Mouse (Mus musculus): ENCODE measurements around the gene Aspa. TPM values are rescaled to one million over a fixed set of nuclear protein-coding genes. Genes with fewer than 3 reads are reported as not detected.
"Not testable (repeated sequence)": the region's sequence is repeated elsewhere in the genome, so short reads cannot be mapped to it uniquely, and the experiment has no call there.

The Aspa gene
- polyA plus RNA-seq, 1 experiment = 46.1 TPM

- Histone ChIP-seq H3K27me3 (replicated peaks; ENCODE audit: control insufficient read depth, insufficient read depth, low read length) (no peaks in the 10 kb centered on the region), H3K36me3 (ENCODE audit: control insufficient read depth, insufficient read depth, low read length) (no peaks in the 10 kb centered on the region; the same call in 1 of the 2 replicates), H3K27ac (ENCODE audit: insufficient read depth, low read depth, low read length) (peak overlapping the region; percentile 85), H3K4me1 (ENCODE audit: control insufficient read depth, insufficient read depth, low read length) (peaks cover 6% of the 10 kb centered on the region; the same call in 1 of the 2 replicates), H3K4me3 (ENCODE audit: insufficient read depth, low read depth, low read length) (peak overlapping the region; percentile 58)
- TF ChIP-seq POLR2A (IDR thresholded peaks at IDR 0.05; ENCODE audit: low read depth, low read length) (no peak), CTCF (conservative IDR thresholded peaks at IDR 0.05; ENCODE audit: insufficient read depth, insufficient read length, low read depth, low read length) (no peak)
- peak; percentile 85 for DNase-seq
- 32% methylated on average over 9 of the region's 9 CpGs for WGBS
Observed at GRCm38 (mm10) chr11:73323906-73324830, 5.2 kb downstream of the Aspa start.

GRCm38 (mm10) chr11:73321064-73321463 is 8.3 kb downstream of the Aspa start:
- WGBS = 91% methylated on average over 13 of the region's 13 CpGs
- not testable (repeated sequence) for H3K36me3 ChIP-seq (ENCODE audit: control insufficient read depth, insufficient read depth, low read length); DNase-seq; H3K27ac ChIP-seq (ENCODE audit: insufficient read depth, low read depth, low read length); H3K4me3 ChIP-seq (ENCODE audit: insufficient read depth, low read depth, low read length); H3K4me1 ChIP-seq (ENCODE audit: control insufficient read depth, insufficient read depth, low read length); H3K27me3 ChIP-seq (replicated peaks; ENCODE audit: control insufficient read depth, insufficient read depth, low read length)

GRCm38 (mm10) chr11:73318581-73318980 is 10.8 kb downstream of the Aspa start:
- not testable (repeated sequence) for H3K27me3 ChIP-seq (replicated peaks; ENCODE audit: control insufficient read depth, insufficient read depth, low read length); DNase-seq; H3K4me3 ChIP-seq (ENCODE audit: insufficient read depth, low read depth, low read length); H3K27ac ChIP-seq (ENCODE audit: insufficient read depth, low read depth, low read length); H3K4me1 ChIP-seq (ENCODE audit: control insufficient read depth, insufficient read depth, low read length); H3K36me3 ChIP-seq (ENCODE audit: control insufficient read depth, insufficient read depth, low read length)
- WGBS = 66% methylated on average over 2 of the region's 2 CpGs

GRCm38 (mm10) chr11:73315961-73316360 is 13.4 kb downstream of the Aspa start:
- H3K4me3 ChIP-seq (ENCODE audit: insufficient read depth, low read depth, low read length) = no peak overlapping the region
- TF ChIP-seq CTCF (conservative IDR thresholded peaks at IDR 0.05; ENCODE audit: insufficient read depth, insufficient read length, low read depth, low read length) = no peak
- no peak for TF ChIP-seq POLR2A (IDR thresholded peaks at IDR 0.05; ENCODE audit: low read depth, low read length)
- no peaks in the 10 kb centered on the region for H3K27me3 ChIP-seq (replicated peaks; ENCODE audit: control insufficient read depth, insufficient read depth, low read length)
- WGBS = 58% methylated on average over 3 of the region's 3 CpGs
- H3K4me1 ChIP-seq (ENCODE audit: control insufficient read depth, insufficient read depth, low read length) = no peaks in the 10 kb centered on the region; the same call in 1 of the 2 replicates
- DNase-seq = no peak
- H3K36me3 ChIP-seq (ENCODE audit: control insufficient read depth, insufficient read depth, low read length) = no peaks in the 10 kb centered on the region; the same call in none of the 2 replicates
- no peak overlapping the region for H3K27ac ChIP-seq (ENCODE audit: insufficient read depth, low read depth, low read length)

GRCm38 (mm10) chr11:73303123-73303522 is 26.3 kb downstream of the Aspa start:
- peaks cover 5% of the 10 kb centered on the region for H3K36me3 ChIP-seq (ENCODE audit: control insufficient read depth, insufficient read depth, low read length)
- no peaks in the 10 kb centered on the region for H3K27me3 ChIP-seq (replicated peaks; ENCODE audit: control insufficient read depth, insufficient read depth, low read length)
- no peak for TF ChIP-seq CTCF (conservative IDR thresholded peaks at IDR 0.05; ENCODE audit: insufficient read depth, insufficient read length, low read depth, low read length)
- no peak for TF ChIP-seq POLR2A (IDR thresholded peaks at IDR 0.05; ENCODE audit: low read depth, low read length)
- no peak for DNase-seq
- 79% methylated on average over 2 of the region's 2 CpGs for WGBS
- no peak overlapping the region for H3K27ac ChIP-seq (ENCODE audit: insufficient read depth, low read depth, low read length)
- no peaks in the 10 kb centered on the region for H3K4me1 ChIP-seq (ENCODE audit: control insufficient read depth, insufficient read depth, low read length)
- H3K4me3 ChIP-seq (ENCODE audit: insufficient read depth, low read depth, low read length) = no peak overlapping the region

- Histone ChIP-seq H3K27ac (ENCODE audit: insufficient read depth, low read depth, low read length) (no peak overlapping the region), H3K27me3 (replicated peaks; ENCODE audit: control insufficient read depth, insufficient read depth, low read length) (no peaks in the 10 kb centered on the region), H3K4me3 (ENCODE audit: insufficient read depth, low read depth, low read length) (no peak overlapping the region), H3K36me3 (ENCODE audit: control insufficient read depth, insufficient read depth, low read length) (no peaks in the 10 kb centered on the region), H3K4me1 (ENCODE audit: control insufficient read depth, insufficient read depth, low read length) (no peaks in the 10 kb centered on the region)
- DNase-seq = no peak
- no peak for TF ChIP-seq POLR2A (IDR thresholded peaks at IDR 0.05; ENCODE audit: low read depth, low read length)
- no peak for TF ChIP-seq CTCF (conservative IDR thresholded peaks at IDR 0.05; ENCODE audit: insufficient read depth, insufficient read length, low read depth, low read length)
- 93% methylated on average over 1 of the region's 1 CpGs for WGBS
Observed at GRCm38 (mm10) chr11:73289621-73290020, 39.8 kb downstream of the Aspa start.

GRCm38 (mm10) chr11:73284351-73284750 is 45.0 kb downstream of the Aspa start:
- H3K4me1 ChIP-seq (ENCODE audit: control insufficient read depth, insufficient read depth, low read length) = no peaks in the 10 kb centered on the region
- no peaks in the 10 kb centered on the region for H3K36me3 ChIP-seq (ENCODE audit: control insufficient read depth, insufficient read depth, low read length)
- no peak overlapping the region for H3K27ac ChIP-seq (ENCODE audit: insufficient read depth, low read depth, low read length)
- H3K4me3 ChIP-seq (ENCODE audit: insufficient read depth, low read depth, low read length) = no peak overlapping the region
- H3K27me3 ChIP-seq (replicated peaks; ENCODE audit: control insufficient read depth, insufficient read depth, low read length) = no peaks in the 10 kb centered on the region
- no peak for TF ChIP-seq CTCF (conservative IDR thresholded peaks at IDR 0.05; ENCODE audit: insufficient read depth, insufficient read length, low read depth, low read length)
- TF ChIP-seq POLR2A (IDR thresholded peaks at IDR 0.05; ENCODE audit: low read depth, low read length) = no peak
- no peak for DNase-seq

All from kidney, adult 2 months (tissue).